Mouse (Mus musculus) right cerebral cortex, postnatal 25 days (tissue): ENCODE measurements at regions not wholly inside any gene's neighbourhood (a gene's known extent, or its start where the extent isn't known, plus 50 kb on each side); places are given as distances from the start of the nearest gene placed in this dataset.

Experiments used
- DNase-seq: peaks from one replicate; pipeline ENCODE4 v3.0.0; 2022

DNA sequence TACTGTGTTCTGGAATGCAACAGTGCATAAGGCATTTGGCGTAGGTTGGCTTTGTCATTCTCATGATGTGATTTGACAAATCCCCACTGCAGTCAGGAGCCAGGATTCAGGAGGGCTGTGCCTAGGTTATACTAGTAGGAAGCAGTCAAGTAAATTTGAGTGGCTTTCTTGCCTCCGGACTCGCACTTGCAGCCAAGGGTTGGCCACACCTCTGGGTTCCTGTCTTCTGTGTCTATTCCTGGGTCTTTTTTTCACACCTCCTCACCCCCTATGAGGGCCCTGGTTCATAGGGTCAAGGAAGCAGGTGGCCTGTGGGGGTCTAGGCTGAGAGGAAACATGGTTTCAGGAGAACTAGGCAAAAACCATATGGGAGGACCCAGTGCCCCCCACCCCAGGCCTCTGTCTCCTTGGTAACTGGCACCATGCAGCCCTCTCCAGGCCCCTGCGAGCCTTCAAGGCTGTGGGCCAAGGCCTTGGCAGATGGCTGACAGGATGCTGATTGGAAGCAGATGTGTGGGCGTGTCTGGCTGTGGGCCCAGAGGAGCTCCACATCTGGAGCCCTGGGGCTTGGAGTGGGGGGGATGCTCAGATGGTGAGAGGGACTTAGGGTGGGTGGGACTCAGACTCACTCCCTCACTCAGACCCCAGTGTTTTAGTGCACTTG, 195.7 kb downstream of the Rgs3 start:
- no peak for DNase-seq

DNA sequence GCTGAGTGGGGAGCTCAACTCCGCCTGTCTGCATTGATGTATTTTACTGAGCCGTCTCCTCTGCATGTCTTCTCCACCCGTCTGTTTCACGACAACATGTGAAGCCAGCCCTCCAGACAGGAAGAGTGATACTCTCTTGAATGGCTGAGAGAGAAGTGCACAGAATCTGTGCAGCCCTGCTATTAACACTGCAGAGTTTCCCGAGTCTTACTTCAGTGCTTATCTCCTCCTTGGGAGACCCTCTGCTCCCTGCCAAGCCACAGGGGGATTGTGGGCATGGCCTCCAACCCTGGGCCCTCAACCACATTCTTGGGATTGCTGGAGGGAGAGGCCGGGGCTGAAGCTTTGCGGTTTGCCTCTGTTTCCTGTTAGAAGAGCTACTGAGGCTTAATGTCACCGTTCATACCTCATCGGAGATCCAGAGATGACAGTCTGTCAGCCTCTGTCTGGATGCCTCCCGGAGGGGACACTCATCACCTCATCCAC, 197.1 kb downstream of the Rgs3 start:
- no peak for DNase-seq

DNA sequence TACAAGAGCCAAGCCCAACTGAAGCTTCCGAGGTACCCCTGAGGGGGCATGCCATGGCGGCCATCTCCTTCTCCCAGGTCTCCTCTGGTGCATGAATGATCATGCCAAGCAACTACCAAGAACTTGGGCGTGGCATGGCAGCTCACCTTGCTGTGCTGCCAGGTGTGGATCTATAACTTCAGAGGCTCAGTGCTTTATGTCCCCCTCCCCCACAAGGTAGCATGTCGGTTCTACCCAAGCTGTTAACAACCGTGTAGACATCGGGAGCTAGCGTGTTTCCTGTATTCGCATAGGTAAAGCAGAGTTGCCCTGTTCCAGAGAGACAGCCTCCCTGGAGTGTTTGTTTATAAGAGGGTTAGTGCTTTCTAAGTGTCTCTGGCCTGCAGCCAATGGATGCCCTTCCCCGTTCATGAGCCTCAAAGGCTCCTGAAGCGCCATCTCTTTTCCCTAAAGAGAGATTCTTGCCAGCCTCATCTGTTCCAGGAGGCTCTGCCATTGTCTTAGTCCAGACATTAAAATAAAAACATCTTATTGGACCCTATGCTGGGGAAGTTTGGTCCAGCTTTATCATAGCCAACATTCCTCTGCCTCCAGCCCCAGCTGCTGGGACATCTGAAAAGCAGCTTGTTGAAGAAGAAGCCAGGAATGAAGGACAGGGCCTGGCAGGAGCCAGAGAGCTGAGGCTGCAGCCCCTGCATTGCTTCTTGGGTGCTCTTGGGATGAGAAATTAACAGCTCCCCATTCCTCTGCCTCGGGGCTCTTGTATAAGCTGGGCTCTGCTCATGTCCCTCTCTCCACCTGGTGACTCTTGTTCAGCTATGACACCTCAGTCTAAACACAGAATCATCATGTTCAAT, 201.3 kb downstream of the Rgs3 start:
- DNase-seq, result no peak

DNA sequence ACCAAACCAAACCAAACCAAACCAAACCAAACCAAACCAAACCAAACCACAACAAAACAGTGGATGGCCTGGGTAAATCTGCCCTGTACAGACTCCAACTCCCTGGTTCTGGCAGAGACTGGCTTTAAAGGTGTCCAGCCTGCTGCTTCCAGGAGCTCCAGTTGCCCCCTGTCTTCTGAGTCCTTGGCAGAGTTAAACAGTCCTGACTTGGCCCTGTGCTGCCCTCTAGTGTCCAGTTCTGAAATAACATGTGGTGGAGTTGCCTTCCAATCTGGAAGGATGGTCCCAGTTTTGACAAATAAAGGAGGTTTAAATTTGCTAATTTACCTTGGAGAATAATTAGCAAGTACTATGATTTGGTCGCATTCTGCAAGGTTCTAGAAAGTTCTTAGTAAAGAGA, 202.0 kb downstream of the Rgs3 start:
- peak; percentile 73 for DNase-seq

DNA sequence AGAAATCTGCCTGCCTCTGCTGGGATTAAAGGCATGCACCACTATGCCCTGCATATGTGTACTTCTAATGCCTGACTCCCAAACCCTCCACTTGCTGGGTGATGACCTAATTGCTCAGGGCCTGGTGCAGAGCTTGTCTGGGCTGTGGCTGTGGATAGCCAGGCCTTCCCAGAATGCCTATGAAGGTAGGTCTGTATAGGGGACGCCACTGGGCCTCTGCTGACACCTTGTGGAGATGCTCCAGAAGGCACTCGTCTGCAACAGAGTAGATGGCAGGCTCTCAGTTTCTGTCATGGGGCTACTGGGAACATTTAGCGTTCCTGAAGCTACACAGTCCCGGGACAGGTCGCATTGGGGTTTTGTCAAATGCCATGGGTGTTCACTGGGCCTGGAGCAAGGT, 201.4 kb upstream of the Zfp618 start:
- peak; percentile 82 for DNase-seq

DNA sequence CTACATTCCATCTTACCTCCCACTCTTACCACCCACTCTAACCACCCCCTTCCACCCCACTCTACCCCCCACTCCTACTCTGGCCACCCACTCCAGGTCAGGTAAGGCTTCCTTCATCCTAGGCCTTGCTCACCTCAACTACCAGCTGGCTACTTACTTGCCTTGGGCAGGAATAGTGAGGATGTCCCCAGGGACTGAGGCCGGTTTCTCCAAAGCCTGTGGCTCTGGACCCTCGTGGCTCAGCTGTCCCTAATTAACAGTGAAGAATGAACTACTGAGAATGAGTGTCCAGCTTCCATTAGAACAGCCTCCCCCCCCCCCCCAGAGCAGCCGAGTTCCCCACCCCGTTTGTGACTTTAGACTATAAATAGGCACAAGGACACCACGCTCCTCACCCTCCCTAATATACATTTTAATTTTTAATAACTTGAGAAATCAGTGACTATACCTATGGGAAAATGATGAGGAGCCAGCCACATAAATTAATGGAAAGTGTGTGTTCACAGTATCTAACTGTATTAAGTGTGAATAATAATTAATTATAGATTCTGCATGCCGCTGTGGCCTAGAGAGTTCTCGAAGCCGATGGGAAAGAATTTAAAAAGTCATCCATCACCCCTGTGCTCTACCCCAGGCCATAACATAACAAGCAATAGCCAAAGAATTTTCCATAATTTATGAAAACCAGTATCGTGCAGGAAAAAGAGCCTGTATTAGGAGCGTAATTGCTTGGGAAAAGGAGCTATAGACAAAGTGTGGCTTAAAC, 195.7 kb upstream of the Zfp618 start:
- DNase-seq, result no peak

DNA sequence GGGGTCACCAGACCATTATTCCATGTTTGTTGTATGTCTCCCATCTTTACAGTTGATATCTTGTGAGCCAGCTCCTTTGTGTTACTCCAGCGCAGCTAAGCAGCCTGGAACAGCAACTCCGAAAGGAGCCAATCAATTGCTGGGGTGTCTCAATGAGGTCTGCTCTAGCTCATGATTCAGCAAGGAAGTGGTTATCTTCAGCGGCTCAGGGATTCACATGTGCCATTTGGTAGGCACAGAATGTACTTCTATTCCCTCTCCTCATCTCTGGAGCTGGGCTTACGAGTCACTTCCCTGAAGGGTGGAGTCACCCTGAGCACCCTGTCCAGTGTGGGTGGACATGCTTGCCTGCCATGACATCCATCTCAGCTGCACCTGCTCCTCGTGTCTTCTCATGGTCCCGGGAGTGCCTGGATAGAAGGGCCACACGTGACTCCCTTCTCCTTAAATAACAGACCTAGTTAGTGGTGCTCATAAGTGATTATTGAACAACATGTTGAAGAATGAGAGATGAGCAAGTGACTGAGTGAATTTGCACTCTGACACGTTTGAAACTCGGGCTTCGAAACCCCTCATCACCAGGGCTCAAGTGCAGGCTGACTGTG, 190.3 kb upstream of the Zfp618 start:
- no peak for DNase-seq

DNA sequence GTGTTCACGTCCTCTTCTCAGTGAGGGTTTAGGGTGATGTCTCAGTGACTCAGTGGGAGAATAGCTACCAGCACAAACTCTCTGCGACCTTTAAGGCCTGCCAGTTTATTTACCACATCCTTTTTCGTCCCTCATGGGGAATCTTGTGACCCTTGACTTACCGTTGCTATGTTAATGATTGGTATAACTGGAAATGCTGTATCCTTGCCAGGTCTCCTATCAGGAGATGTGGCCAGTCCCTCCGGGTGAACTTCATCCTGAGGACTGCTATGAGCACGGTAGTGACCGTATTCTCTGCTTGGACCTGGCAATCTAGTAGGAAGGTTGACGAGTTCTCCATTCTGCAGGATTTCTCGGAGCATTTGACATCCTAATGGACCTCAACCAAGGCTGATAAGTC, 188.5 kb upstream of the Zfp618 start:
- no peak for DNase-seq

DNA sequence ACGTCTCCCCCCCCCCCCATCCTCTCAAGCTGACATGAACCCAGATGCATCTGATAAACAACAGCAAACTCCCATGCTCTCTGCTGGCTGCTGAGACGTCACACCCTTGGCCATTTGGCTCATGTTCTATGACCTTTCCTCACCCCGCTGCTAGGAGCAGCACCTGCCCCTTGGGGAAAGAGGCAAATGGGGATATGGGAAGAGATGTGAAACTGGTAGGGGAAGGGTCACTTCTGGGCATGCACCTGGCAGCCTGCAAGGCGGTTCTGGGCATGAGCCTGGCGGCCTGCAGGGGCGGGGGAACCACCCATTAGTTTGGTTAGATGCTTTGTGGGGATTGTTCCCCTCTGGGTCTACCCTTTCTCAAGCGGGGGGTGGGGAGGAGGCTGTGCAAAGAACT, 187.9 kb upstream of the Zfp618 start:
- no peak for DNase-seq

DNA sequence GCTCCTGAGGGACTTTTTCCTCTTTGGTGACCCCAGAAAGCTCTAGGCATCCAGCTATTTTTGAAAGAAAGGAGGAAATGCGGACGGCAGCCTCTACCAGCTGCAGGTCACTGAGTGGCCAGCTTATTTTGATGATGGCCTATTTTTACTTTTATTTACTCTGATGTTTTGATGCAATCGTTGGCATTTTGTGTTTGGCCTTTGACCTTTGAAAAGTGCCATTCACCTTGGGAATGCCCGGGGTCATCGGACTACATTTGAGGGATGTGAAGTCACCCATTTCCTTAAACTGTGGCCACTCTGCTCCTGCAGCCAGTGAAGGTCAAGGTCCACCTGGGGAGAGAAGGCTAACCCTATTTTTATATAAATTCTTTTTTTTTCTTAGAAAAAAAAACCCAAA, 186.8 kb upstream of the Zfp618 start:
- DNase-seq, result no peak

DNA sequence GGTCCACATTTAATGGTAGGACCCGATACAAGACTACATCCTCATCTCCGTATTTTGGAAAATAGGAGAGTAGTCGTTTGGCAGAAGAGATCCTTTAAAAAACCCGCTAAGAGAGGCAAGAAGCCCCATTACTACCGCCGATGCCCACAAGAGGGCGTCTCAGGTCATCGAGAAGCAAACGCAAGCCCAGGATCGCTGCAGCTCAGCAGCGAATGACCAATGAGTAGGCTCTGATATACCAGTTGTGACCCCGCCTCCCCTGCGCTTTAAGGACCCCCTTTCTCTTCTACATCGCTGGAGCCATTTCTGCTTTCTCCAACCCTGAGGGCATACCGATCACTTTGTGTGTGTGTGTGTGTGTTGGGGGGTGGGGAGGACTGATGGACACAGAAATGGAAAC, 185.0 kb upstream of the Zfp618 start:
- DNase-seq, result peak; percentile 85

DNA sequence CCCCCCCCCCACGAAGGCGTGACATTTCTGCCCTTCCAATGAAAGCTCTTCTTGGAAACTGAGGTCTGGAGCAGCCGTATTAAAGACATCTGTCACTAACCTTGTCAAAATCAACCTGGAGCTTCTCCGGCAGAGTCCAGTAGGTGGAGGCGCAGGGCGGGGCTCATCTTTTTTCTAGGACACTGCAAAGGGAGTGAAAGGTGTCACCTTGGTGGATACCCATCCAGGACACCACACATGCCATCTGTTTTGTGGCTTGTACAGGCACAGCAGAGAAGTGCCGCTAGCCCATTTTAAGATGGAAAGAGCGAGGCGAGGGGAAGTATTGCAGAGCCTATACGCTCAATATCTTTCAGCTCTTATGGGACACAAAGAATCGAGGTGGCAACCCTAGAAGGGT, 184.5 kb upstream of the Zfp618 start:
- DNase-seq, result no peak

DNA sequence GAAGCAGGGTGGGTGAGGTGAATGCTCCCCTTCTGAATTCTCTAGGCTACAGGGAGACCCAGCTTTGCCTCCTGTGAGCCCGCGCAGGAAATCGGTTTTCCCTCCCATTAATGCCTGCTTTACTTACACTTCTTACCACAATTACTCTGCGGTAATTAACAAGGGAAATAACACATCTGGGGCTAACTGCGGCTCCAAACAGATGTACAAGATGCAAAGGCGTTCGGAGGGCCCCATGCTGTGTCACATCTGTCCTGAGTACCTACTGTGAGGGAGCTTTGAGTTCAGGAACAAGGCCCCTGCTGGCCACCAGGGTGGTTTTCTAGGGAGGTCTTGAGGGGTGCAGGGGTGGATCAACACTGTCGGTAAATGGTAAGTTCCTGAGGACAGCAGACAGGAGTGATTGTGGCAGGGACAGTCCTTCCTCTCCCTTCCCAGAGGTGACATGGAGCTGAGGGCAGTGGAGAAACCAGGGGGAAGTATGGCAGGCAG, 184.0 kb upstream of the Zfp618 start:
- no peak for DNase-seq

DNA sequence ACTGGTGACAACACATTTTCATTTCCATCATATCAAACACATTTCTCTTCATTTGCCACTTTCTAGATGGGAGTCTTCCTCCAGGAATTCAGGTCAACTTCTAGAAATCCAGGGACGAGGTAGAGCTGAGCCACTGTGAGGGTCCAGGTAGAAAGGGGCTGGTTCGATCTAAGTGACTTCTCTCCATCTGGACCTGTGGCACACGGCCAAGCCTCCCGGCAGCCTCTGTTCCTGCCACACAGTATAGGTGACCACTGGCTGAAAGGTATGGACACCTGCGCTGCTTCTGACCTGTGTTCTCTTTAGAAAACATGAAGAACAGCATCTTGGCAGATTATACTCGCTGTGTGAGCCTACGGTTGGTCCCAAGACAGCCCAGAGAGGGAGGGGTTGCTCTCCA, 179.7 kb upstream of the Zfp618 start:
- no peak for DNase-seq

DNA sequence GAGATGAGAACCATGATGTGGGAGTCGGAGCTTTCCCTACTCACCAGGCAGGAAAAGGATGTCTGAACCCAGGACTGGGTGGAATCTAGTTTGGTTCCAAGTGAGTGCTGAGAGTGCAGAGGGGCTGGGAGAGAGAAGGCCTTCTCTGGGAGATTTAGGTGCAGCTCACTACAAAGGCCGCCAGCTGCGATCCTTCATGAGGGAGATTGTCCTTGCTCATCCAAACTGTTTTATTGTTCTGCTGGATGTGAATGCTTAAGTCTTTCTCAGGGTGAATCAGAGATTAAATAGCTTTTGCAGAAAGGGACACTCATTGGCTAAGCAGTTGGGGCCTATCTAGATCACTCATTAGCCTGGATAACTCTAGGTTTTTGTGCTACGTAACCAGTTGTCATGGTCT, 175.7 kb upstream of the Zfp618 start:
- no peak for DNase-seq

DNA sequence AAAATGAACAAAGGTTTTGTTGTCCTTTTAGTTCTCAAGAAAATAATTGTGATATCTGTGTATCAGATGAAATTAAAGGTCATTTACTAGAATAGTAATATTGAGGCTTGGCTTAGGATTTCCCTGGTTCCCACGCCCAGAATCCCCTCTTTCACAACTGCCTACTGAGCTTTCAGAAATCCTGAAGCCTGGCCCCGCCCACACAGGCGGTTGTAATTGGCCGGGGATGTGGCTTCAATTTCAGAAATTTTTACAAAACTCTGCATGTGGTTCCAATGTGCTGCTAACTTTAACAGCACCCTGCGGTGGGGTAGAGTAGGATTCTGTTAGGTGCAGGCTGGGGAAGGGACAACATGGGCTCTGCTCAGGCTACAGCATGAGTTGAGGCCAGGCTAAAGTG, 171.8 kb upstream of the Zfp618 start:
- no peak for DNase-seq

DNA sequence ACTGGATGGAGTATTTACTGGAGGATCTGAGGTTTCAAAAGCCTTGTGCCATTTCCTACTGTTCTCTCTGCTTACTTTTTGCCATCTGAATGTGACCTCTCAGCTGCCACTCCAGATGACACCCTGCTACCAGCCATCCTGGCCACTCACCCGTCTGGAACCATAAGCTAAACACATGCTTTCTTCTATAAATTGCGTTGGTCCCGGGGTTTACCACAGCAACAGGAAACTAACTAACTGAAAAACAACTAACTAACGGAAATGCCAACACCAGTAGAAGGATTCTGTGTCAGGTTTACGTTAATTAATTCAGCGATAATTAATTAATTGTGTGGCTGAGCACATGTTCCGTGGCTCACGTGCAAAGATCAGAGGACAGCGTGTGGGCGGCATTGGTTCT, 169.8 kb upstream of the Zfp618 start:
- DNase-seq, result no peak

DNA sequence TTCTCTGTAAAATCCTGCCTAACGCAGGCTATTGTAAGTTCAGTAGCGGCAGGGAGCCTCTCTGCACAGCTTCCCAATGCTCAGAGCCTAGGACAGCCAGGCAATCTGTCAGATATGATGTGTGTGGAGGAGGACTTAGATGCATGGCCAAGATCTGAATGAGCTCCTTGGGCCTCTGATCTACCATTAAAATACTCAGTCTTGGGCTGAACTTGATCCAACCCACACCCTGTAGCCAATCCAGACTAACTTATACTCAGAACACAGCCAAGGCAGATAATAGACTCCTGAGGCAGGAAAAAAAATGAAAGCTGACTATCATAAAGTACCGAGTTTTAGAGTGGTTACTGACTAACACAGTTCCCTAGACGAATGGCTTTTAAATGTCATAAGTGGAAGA, 165.4 kb upstream of the Zfp618 start:
- DNase-seq, result no peak

DNA sequence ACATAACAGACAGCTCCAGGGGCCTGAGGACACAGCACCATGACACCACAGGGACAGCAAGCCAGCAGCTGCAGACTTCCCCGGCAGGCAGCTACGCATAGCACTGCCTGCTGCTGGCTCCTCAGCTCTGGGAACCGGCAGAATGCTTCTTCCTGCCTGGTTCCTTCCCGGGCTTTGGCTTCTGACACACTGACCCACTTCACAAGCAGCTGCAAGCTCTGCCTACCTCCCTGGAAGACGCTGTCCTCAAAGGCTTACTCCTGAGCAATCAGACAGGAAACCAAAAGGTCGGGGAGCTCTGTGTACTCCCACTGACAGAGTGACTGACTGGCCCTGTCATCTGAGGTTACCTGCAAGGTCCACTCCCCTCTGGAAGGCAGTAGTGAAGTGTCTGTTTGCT, 159.5 kb upstream of the Zfp618 start:
- no peak for DNase-seq

DNA sequence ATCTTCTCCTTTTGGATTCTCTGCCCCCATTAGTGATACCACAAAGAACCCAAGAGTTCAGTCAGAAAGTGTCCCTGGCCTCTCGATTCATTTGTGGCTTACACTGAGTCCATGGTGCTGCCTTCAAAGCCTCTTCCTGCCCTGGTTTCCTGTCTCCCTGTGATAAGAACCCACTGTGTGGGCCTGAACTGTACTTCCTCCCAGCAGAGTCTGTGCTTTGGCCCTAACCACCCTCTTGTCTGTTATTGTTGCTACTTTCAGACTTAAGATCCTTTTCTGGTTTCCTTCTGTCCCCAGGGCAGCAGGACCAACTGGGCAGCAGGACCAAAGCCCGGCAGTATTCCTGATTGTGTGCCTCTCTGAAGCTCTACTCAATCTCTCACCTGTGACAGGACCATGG, 158.6 kb upstream of the Zfp618 start:
- no peak for DNase-seq

DNA sequence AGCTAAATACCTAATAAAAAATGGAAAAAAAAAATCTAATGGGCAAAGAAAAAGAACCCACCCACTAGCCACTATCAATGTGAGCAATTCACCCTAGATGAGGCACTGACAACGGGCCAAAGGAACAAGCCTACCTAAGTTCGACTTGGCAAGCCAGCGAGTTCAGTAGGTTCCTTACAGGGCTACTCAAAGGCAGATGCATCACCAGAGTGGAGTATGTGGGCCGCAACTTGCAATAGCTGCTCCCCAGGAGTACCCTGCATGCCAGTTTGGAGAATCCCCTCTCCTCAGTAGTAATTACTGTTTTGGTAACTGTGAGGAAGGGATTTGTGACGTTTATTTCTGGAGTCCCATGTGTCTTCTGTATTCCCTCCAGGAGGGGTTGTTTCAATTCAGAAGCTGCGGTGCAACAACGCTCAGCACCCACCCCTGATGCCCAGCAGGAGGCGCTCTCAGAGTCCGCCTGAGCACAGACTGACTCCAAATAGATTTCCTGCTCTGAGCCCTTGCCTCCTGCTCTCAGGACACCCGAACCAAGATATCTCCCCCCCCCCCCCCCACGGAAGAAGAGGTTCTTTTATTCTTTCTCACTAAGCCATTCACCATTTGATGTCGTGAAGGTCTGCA, 157.3 kb upstream of the Zfp618 start:
- DNase-seq, result no peak

DNA sequence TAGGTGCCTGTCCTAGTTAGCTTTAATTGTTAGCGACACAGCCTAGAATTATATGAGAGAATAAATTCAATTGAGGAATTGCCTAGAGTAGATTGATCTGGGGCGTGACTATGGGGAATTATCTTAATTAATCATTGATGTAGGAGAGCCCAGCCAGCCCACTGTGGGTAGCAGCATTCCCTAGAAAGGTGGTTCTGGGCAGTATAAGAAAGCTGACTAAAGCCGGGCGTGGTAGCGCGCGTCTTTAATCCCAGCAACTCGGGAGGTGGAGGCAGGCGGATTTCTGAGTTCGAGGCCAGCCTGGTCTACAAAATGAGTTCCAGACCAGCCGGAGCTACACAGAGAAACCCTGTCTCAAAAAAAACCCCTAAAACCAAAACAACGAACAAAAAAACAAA, 156.8 kb upstream of the Zfp618 start:
- no peak for DNase-seq

DNA sequence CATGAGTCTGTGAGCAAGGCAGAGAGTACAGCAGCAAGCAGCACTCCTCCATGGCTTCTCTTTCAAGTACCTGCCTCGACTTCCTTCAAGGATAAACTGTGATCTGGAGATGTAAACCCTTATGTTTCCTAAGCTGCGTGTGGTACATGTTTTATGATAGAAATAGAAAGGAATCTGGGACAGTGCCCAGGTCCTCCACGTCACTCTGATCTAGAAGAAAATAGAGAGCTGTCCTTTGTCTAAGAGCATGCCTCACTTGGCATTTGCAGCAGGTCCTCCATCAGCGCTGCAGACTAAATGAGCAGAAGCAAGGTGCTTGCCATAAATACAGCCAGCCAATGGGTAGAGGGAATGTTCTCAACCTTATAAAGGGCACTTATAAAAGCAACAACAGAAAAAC, 156.3 kb upstream of the Zfp618 start:
- DNase-seq, result no peak
